Mouse (Mus musculus) cerebellum, adult 2 months (tissue): ENCODE results near the gene Treml4. TPM values are rescaled to one million over a fixed set of nuclear protein-coding genes. Genes with fewer than 3 reads are reported as not detected.

Source experiments
- DNase-seq, 2 experiments: peaks; one replicate each; pipeline ENCODE4 v3.0.0; 2021
- H3K27ac ChIP-seq: fragments of 200-500 bp; 2 replicates; pipeline ENCODE4 v1.5.1; 2012; ENCODE audit warnings: low read length, control low read depth, inconsistent platforms; ENCODE audit not compliant: insufficient read depth
- H3K27me3 ChIP-seq: fragments of 200-500 bp; 2 replicates; pipeline ENCODE4 v1.6.1; 2012; ENCODE audit warnings: inconsistent platforms, mild to moderate bottlenecking, low read length, moderate library complexity; ENCODE audit not compliant: control insufficient read depth, insufficient read depth
- H3K4me1 ChIP-seq: fragments of 200-500 bp; 2 replicates; pipeline ENCODE4 v1.6.1; 2011; ENCODE audit warnings: low read length; ENCODE audit not compliant: control insufficient read depth, insufficient read depth
- H3K4me3 ChIP-seq: fragments of 200-500 bp; replicated peaks from 2 replicates; pipeline ENCODE3; 2011; ENCODE audit warnings: mild to moderate bottlenecking, low read depth, low read length, control low read depth; ENCODE audit not compliant: insufficient read depth
- CTCF ChIP-seq: fragments of 200-500 bp; IDR thresholded peaks from 2 replicates; pipeline ENCODE4 v1.5.1; 2011; ENCODE audit warnings: low read depth, mild to moderate bottlenecking, control low read depth, low read length, moderate library complexity, borderline replicate concordance; ENCODE audit not compliant: insufficient read depth
- POLR2A ChIP-seq: fragments of 200-500 bp; IDR thresholded peaks from 2 replicates; pipeline ENCODE4 v1.6.1; 2011; ENCODE audit warnings: low read length, control low read depth, borderline replicate concordance; ENCODE audit not compliant: insufficient read depth
- WGBS: fragments of 180-500 bp; shearing (Covaris S2); methylation state at CpG from one replicate; pipeline ENCODE4 v1.1.7; 2018; 5-methylcytosine and 5-hydroxymethylcytosine counted together
- polyA plus RNA-seq: library from polyadenylated mRNA; depleted of rRNA; stranded (reverse); fragments of >200 nt; gene quantifications from 2 replicates; pipeline ENCODE4 v1.2.3, GENCODE M21; 2012; rRNA removed

Gene Treml4
- polyA plus RNA-seq = 0.21 TPM in 1 of 2 replicates, not detected in the other

DNA sequence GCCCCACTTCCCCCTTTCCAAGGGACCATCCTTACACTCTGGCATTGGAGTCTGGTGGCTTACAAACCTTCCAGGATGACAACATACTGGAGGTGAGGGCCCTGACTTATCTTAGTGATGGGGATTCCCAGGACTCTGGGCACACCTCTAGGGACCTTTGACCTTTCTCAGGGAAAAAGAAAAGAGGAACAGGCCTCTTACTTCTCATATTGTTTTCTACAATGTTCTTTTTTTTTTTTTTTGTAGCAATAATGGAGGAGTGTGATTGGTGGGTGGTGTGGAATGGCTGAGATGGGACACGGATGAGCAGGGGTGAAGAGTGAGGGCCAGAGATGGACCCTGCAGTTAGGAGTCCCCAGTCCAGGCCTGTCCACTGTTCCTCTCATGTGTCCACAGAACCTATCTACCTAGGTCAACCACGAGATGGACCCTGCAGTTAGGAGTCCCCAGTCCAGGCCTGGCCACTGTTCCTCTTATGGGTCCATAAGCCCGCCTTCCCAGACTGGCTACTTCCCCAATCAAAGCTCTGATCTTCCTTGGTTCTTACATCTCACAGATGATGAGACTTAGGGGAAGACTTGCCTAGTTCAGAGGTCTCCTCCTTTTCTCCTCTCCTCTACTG is at the start of gene Treml4:
Treml4 (plus strand) TSS at position 555 of the 622 bp plus-strand sequence.
- no peak for DNase-seq
- H3K4me3 ChIP-seq = no peak within 1 kb of the TSS
- no peaks in the 10 kb centered on the region for H3K4me1 ChIP-seq
- WGBS = 80% methylated on average over 3 of the region's 3 CpGs
- no peaks in the 10 kb centered on the region for H3K27me3 ChIP-seq
- TF ChIP-seq CTCF = no peak
- no peak for TF ChIP-seq POLR2A
- no peak within 1 kb of the TSS for H3K27ac ChIP-seq

DNA sequence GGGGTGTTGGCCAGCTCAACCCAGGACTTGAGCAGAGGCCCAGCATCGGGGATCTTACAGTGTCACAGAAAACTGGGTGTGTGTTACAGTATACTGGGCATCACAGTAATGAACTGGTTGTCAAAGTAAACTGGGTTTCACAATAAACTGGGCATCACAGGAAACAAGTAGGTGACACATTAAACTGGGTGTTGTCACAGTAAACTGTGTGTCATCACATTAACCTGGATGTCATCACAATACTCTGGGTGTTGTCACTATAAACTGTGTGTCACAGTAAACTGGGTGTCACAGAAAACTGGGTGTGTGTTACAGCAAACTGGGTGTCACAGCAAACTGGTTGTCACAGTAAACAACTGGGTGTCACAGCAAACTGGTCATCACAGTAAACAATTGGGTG is 48.7 kb upstream of the Treml4 start:
- Histone ChIP-seq H3K27me3 (no peaks in the 10 kb centered on the region), H3K4me1 (no peaks in the 10 kb centered on the region), H3K27ac (no peak overlapping the region), H3K4me3 (no peak overlapping the region)
- no peak for DNase-seq
- WGBS = 88% methylated on average over 1 of the region's 1 CpGs
- no peak for TF ChIP-seq CTCF
- TF ChIP-seq POLR2A = no peak

DNA sequence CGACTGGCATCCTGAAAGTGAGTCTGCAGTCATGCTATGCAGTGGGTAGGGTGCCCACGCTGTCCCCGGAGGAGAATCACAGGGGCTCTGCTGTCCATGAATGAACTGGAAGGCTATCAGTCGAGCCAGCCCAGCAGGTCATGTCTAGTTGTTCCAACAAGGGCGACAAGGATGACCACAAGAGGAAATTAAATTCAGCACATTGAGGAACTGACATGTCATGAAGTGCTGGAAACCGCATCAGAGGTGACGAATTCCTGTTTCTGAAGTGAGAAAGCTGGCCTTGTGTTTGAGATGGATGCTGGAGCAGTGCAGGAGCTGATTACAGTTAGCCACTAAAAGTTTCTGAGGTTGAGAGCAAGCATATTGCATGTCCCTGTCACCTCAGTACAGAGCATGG is 33.4 kb upstream of the Treml4 start:
- TF ChIP-seq CTCF (no peak), POLR2A (no peak)
- 79% methylated on average over 7 of the region's 7 CpGs for WGBS
- no peak for DNase-seq
- Histone ChIP-seq H3K4me1 (no peaks in the 10 kb centered on the region), H3K27me3 (no peaks in the 10 kb centered on the region), H3K27ac (no peak overlapping the region), H3K4me3 (no peak overlapping the region)

DNA sequence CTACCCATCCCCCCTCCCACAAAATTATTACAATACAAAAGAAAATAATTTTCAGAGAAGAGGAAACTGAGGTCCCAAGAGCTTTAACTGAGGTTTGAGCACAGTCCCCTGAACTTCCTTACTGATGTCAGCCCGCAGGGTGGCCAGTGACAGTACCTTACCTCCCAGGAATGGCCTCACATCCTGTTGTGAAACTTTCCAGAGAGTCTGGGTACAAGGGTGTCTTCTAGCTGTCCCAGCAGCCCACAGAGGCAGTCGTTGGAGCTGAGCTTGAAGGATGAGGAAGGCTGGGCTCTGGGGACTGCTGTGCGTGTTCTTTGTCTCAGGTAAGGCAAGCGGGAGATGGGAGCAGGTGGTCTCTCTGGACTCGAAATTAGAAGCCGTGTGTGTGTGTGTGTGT is 31.6 kb upstream of the Treml4 start, which contains the start of gene Trem1:
Trem1 (plus strand) TSS at position 251 of the 400 bp plus-strand sequence.
- no peak within 1 kb of the TSS for H3K4me3 ChIP-seq
- no peaks in the 10 kb centered on the region for H3K27me3 ChIP-seq
- no peaks in the 10 kb centered on the region for H3K4me1 ChIP-seq
- TF ChIP-seq POLR2A = no peak
- no peak for TF ChIP-seq CTCF
- no peak for DNase-seq
- 77% methylated on average over 6 of the region's 6 CpGs for WGBS
- no peak within 1 kb of the TSS for H3K27ac ChIP-seq

DNA sequence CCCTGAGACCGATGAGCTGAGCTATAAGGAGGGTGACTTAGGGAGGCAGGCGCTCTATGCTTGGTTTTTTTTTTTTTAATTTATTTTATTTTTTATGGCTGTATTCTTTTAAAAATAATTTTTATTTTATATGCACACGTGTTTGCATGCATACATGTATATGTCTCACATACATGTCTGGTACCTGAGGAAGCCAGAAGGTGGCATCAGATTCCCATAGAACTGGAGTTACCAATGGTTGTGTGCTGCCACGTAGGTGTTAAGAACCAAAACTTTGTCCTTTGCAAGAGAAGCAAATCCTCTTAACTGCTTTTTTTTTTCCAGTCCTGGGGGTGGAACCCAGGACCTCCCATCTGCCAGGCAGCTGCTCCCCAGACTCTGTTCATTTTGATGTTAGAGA is 30.3 kb upstream of the Treml4 start:
- TF ChIP-seq POLR2A = no peak
- TF ChIP-seq CTCF = no peak
- WGBS = 88% methylated on average over 4 of the region's 4 CpGs
- Histone ChIP-seq H3K4me3 (no peak overlapping the region), H3K27me3 (no peaks in the 10 kb centered on the region), H3K27ac (no peak overlapping the region), H3K4me1 (no peaks in the 10 kb centered on the region)
- no peak for DNase-seq

DNA sequence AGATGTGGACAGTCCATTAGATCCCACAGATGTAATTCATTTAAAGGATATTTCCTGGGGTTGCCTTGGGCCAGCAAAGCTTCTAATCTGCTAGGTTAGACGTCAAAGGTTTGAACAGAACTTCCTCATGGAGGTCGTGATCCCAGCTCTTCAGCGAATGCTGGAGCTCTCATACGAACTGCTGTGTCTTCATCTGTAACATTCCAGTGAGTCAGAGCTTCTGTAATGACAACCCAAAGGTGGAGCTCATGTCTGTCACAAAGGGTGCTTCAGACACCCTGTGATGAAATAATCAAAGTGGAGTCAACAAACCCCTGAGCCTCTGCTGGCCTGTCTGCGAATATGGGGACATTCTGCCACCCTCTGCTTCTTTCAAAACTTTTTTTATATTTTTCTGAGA is 29.5 kb upstream of the Treml4 start:
- no peak overlapping the region for H3K27ac ChIP-seq
- DNase-seq = no peak
- H3K4me3 ChIP-seq = no peak overlapping the region
- 77% methylated on average over 5 of the region's 5 CpGs for WGBS
- no peaks in the 10 kb centered on the region for H3K4me1 ChIP-seq
- no peak for TF ChIP-seq POLR2A
- no peak for TF ChIP-seq CTCF
- H3K27me3 ChIP-seq = no peaks in the 10 kb centered on the region

DNA sequence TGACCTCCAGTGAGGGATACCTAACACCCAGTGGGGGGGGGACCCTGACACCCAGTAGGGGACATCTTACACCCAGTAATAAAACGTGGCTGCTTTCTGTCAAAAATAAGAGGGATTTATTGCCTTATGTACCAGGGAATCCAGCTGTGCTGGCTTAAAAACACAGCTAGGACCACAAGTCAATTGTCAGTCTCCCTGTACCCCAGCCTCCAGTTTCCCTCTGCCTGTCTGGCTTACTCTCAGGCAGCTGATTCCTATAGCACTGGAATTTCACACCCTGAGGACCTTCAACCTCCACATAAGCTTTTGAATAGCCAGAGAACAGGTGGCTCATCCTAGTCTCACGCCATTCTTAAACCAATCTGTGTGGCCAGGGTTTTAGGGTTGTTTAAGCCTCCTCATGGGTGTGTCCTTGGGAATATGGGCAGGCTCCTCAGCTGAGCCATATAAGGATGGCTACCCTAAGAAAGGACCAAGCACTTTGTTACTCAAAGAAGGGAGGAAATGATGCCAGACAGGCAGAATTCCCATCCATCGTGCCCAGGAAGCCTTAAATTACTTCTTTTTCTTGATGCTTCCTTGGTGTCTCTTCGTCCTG is 28.2 kb upstream of the Treml4 start:
- 63% methylated on average over 4 of the region's 4 CpGs for WGBS
- DNase-seq = no peak
- no peaks in the 10 kb centered on the region for H3K27me3 ChIP-seq

DNA sequence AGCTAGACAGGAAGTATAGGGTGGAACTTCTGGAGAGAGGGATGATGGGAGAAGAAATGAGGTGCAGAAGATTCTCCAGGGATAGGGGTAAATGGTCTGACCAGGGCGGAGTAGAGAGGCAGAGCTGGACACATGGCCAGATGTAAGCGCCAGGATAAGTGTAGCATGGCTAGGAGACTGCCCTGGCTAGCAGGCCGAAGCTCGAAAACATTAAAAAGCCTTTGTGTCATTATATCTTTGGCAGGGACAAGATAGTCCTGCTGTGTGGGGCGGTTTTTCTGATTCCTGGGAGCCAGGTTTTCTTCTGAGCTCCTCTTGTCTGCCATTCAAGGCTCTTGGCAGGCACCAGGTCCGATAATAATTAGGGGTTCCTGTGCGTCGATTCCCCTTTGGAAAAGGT is 26.5 kb upstream of the Treml4 start:
- no peaks in the 10 kb centered on the region for H3K4me1 ChIP-seq
- no peak overlapping the region for H3K27ac ChIP-seq
- no peak for DNase-seq
- TF ChIP-seq CTCF (no peak), POLR2A (no peak)
- H3K27me3 ChIP-seq = no peaks in the 10 kb centered on the region
- no peak overlapping the region for H3K4me3 ChIP-seq
- WGBS = 57% methylated on average over 8 of the region's 8 CpGs

More for the DNA sequence above, 28.2 kb upstream of the Treml4 start:
- H3K4me3 ChIP-seq = no peak overlapping the region
- H3K4me1 ChIP-seq = no peaks in the 10 kb centered on the region
- H3K27ac ChIP-seq = no peak overlapping the region
- TF ChIP-seq POLR2A = no peak
- no peak for TF ChIP-seq CTCF

DNA sequence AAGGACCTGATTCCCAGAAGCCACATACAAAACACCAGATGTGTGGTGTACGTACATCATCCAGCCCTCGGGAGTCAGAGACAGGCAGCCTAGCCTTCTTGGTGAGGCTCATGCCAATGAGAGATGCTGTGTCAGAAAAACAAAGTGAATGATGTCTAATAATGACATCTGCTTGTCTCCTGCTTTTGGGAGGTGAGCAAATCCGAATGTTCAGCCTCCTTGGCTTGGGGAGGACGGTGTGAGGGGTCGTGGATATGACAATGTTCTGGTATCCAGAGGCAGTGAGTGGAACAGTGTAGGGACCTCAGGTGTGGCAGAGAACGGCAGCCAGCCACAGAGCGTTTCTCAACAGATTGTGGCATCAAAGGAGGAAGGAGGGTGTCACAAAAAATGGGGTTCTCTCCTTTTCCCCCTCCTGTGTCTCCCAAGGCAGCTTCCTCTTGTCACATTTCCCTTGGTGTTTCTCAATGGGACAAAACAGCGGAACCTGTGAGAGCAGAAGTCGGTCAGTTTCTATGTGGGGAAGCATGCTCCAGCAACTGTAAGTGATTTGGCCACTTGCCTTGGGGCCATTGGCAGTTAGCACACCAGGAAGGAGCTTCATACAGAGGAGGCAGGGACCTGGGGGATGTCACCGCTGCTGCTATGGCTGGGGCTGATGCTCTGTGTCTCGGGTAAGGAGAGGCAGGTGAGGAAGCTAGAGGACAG is 16.7 kb upstream of the Treml4 start, which contains the start of gene Trem3:
Trem3 (plus strand) TSS at position 557 of the 708 bp plus-strand sequence.
- H3K27me3 ChIP-seq = no peaks in the 10 kb centered on the region
- H3K4me3 ChIP-seq = no peak within 1 kb of the TSS
- H3K27ac ChIP-seq = no peak within 1 kb of the TSS
- TF ChIP-seq CTCF (no peak), POLR2A (no peak)
- H3K4me1 ChIP-seq = no peaks in the 10 kb centered on the region
- DNase-seq = no peak
- 74% methylated on average over 11 of the region's 11 CpGs for WGBS
